ENCODE assay signal across 22 mouse cellular contexts in the genomic region with DNA sequence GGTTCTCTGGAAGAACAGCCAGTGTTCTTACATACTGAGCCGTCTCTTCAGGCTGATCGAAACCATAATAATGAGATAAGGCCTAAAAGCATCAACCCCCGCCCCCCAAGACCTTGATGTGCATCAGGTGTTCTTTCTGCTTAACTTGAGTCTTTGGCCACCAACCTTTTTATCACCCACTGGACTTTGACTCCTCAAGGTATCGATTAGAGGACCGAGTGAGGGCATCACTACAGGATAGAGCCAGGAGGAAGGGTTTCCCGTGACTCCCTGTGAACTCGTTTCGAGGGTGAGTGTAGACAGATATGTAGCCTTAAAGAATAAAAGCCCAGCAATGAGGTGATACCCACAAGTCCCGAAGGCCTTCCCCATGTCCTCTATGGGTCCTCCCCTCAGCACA. TPM values are rescaled to one million over a fixed set of nuclear protein-coding genes. Genes with fewer than 3 reads are reported as not detected.
"Had no signal": no experiment of that assay in that cellular context is flagged by ENCODE, and none has a peak within 500 bp of the region (broad histone marks: within the 10 kb centered on the region; RNA-seq: fewer than 3 reads in every experiment).

No protein-coding gene starts in this region.

- H3K4me3 ChIP-seq: lung, embryonic 15.5 days; midbrain, embryonic 10.5 days; midbrain, embryonic 12.5 days; myocyte; neural tube, embryonic 13.5 days; neural tube, embryonic 15.5 days had no signal

- DNase-seq: lung, adult 2 months; lung, postnatal 4 days; midbrain, embryonic 14.5 days; retina, postnatal 1 day; right cerebral cortex, adult 18-20 months; right cerebral cortex, postnatal 25 days; right cerebral cortex, postnatal 4 days; spleen, adult 18-20 months; thymus, adult 2 months; thymus, postnatal 25 days; thymus, postnatal 4 days had no signal

- H3K27ac ChIP-seq: lung, embryonic 15.5 days; midbrain, embryonic 10.5 days; midbrain, embryonic 12.5 days; neural tube, embryonic 13.5 days; neural tube, embryonic 15.5 days had no signal

- H3K27me3 ChIP-seq: lung, embryonic 15.5 days; midbrain, embryonic 12.5 days; neural tube, embryonic 13.5 days; neural tube, embryonic 15.5 days had no signal

- ATAC-seq: lung, postnatal 0 days; midbrain, embryonic 16.5 days had no signal

- H3K4me1 ChIP-seq: lung, embryonic 15.5 days; midbrain, embryonic 10.5 days; midbrain, embryonic 12.5 days; neural tube, embryonic 13.5 days; neural tube, embryonic 15.5 days had no signal

- H3K4me2 ChIP-seq: lung, embryonic 15.5 days; midbrain, embryonic 12.5 days; neural tube, embryonic 13.5 days; neural tube, embryonic 15.5 days had no signal

- H3K9me3 ChIP-seq: lung, embryonic 15.5 days; midbrain, embryonic 10.5 days; midbrain, embryonic 12.5 days; neural tube, embryonic 13.5 days; neural tube, embryonic 15.5 days had no signal

- H3K9ac ChIP-seq: lung, embryonic 15.5 days; midbrain, embryonic 12.5 days; neural tube, embryonic 13.5 days; neural tube, embryonic 15.5 days had no signal

- H3K36me3 ChIP-seq: lung, embryonic 15.5 days; midbrain, embryonic 10.5 days; midbrain, embryonic 12.5 days; neural tube, embryonic 13.5 days; neural tube, embryonic 15.5 days had no signal

RNA-seq across cellular contexts. Expression of gene Fam187b, which starts 11.8 kb away (rescaled TPM):
- polyA plus RNA-seq: myocyte had no signal

RNA-seq across cellular contexts. Expression of gene Hamp, which starts 41.5 kb away (rescaled TPM):
- polyA plus RNA-seq: lung, embryonic 15.5 days; lung, postnatal 0 days; midbrain, embryonic 10.5 days; midbrain, embryonic 12.5 days; midbrain, embryonic 14.5 days; midbrain, embryonic 16.5 days; myocyte; neural tube, embryonic 11.5 days; neural tube, embryonic 13.5 days; neural tube, embryonic 15.5 days; stomach, embryonic 14.5 days; urinary bladder, adult 2 months had no signal
